In genomic region chr15:101283183-101283910, GRCm38 (mm10) we compare ENCODE assay signal across 7 mouse cellular contexts. TPM values are rescaled to one million over a fixed set of nuclear protein-coding genes. Genes with fewer than 3 reads are reported as not detected.
DNase-seq lines count a peak whose midpoint lies in the region; TF ChIP-seq lines count a peak whose summit lies in the region.

No protein-coding gene starts in this region.

- no peaks in the 10 kb centered on the region for H3K27me3 ChIP-seq in E14TG2a.4 (ENCODE audit: insufficient read depth, low read length)
- H3K27me3 ChIP-seq in embryonic facial prominence, embryonic 10.5 days (replicated peaks; ENCODE audit: low read depth, poor library complexity, severe bottlenecking) = no peaks in the 10 kb centered on the region

- H3K9me3 ChIP-seq in E14TG2a.4 (ENCODE audit: low read length) = no peaks in the 10 kb centered on the region
- no peaks in the 10 kb centered on the region for H3K9me3 ChIP-seq in embryonic facial prominence, embryonic 10.5 days

- peaks cover 28% of the 10 kb centered on the region for H3K36me3 ChIP-seq in E14TG2a.4 (ENCODE audit: insufficient read depth, low read length)
- H3K36me3 ChIP-seq in embryonic facial prominence, embryonic 10.5 days (replicated peaks) = peaks cover 23% of the 10 kb centered on the region

- H3K4me3 ChIP-seq in E14TG2a.4 (replicated peaks; ENCODE audit: low read length) = peak overlapping the region; percentile 94
- H3K4me3 ChIP-seq in embryonic facial prominence, embryonic 10.5 days = peak overlapping the region; percentile 95

- peak overlapping the region; percentile 98 for H3K27ac ChIP-seq in embryonic facial prominence, embryonic 10.5 days (replicated peaks)

- TF ChIP-seq CTCF in E14TG2a.4 (conservative IDR thresholded peaks at IDR 0.05; ENCODE audit: low read length) = peak; percentile 67

- H3K4me1 ChIP-seq in E14TG2a.4 (replicated peaks; ENCODE audit: low read depth, low read length) = peaks cover 81% of the 10 kb centered on the region
- H3K4me1 ChIP-seq in embryonic facial prominence, embryonic 10.5 days = peaks cover 36% of the 10 kb centered on the region

- WGBS in embryonic facial prominence, embryonic 10.5 days = 3% methylated on average over 26 of the region's 26 CpGs

- intact Hi-C loops in heart, postnatal 10 days (cut with DNase I) = loop anchor here (1.0 kb wide), 3 partner anchors 16 to 62 kb away; no protein-coding TSS in a partner anchor

- DNase-seq in ZHBTc4 (ENCODE audit: low read depth, low spot score) = peak; percentile 84
- DNase-seq in embryonic facial prominence, embryonic 10.5 days (ENCODE audit: low spot score) = peak; percentile 50
- DNase-seq in heart, postnatal 10 days = peak; percentile 78 to 81
- peak; percentile 72 to 73 for DNase-seq in kidney, postnatal 36 days
- DNase-seq in lung, postnatal 10 days = peak; percentile 82
- DNase-seq in retina, adult 2 months (ENCODE audit: low read depth, low spot score) = peak; percentile 73

RNA-seq across cellular contexts. Expression of gene Atg101, which starts 0.7 kb away (rescaled TPM):
- polyA plus RNA-seq in embryonic facial prominence, embryonic 10.5 days (2016; fragmentation: Nextera tagmentation; extraction: Ambion mirVana) = 86.5 and 91.5 TPM in 2 replicates
- total RNA-seq in heart, postnatal 10 days (2021) = 10 to 100 TPM; 24.1 to 28.2 TPM

RNA-seq across cellular contexts. Expression of gene 6030408B16Rik, which starts 9.7 kb away (rescaled TPM):
- 0.59 and 0.71 TPM in 2 replicates for polyA plus RNA-seq in embryonic facial prominence, embryonic 10.5 days (2016; fragmentation: Nextera tagmentation; extraction: Ambion mirVana)
- total RNA-seq in heart, postnatal 10 days (2021) = 1 to 10 TPM; 2.3 to 3.6 TPM

RNA-seq across cellular contexts. Expression of gene Nr4a1, which starts 29.3 kb away (rescaled TPM):
- polyA plus RNA-seq in embryonic facial prominence, embryonic 10.5 days (2016; fragmentation: Nextera tagmentation; extraction: Ambion mirVana) = 4.7 and 5.3 TPM in 2 replicates
- total RNA-seq in heart, postnatal 10 days (2021) = 10 to 100 TPM; 16.8 to 20.4 TPM

RNA-seq across cellular contexts. Expression of gene Grasp, which starts 59.4 kb away (rescaled TPM):
- 5.3 and 6.7 TPM in 2 replicates for polyA plus RNA-seq in embryonic facial prominence, embryonic 10.5 days (2016; fragmentation: Nextera tagmentation; extraction: Ambion mirVana)
- 10 to 100 TPM; 14.9 to 18.0 TPM for total RNA-seq in heart, postnatal 10 days (2021)

Comparison
In these comparisons a context has a peak if more than half of its experiments do, and no peak if none do; other contexts are left out.
1. Peak in every context shown above with its lines: DNase-seq, H3K4me3 ChIP-seq and H3K27ac ChIP-seq.